Mouse (Mus musculus) neutrophil, adult 5-6 weeks (primary cell): Measurements from ENCODE around the gene Nol4l. TPM values are rescaled to one million over a fixed set of nuclear protein-coding genes. Genes with fewer than 3 reads are reported as not detected.

Experiments used
- ATAC-seq: fragments of 151-379, 151-347 bp; 2 replicates; pipeline ENCODE4 v1.8.0; 2017; ENCODE audit warnings: mild to moderate bottlenecking, moderate TSS enrichment; ENCODE audit not compliant: insufficient number of reproducible peaks, poor library complexity, low FRiP score, severe bottlenecking; ENCODE audit errors: extremely low read depth
- total RNA-seq: library from RNA; stranded (forward); fragments of 200-1000 nt; gene quantifications from 2 replicates; pipeline ENCODE4 v1.2.3, GENCODE M21; 2017

Gene Nol4l
- total RNA-seq, 1 experiment from 2014 or later, result 2.0 TPM

- no peak for ATAC-seq
These were observed 72.3 kb downstream of the Nol4l start for GRCm38 (mm10) chr2:153457467-153457866.

GRCm38 (mm10) chr2:153454841-153455506, 74.8 kb downstream of the Nol4l start:
- no peak for ATAC-seq

DNA sequence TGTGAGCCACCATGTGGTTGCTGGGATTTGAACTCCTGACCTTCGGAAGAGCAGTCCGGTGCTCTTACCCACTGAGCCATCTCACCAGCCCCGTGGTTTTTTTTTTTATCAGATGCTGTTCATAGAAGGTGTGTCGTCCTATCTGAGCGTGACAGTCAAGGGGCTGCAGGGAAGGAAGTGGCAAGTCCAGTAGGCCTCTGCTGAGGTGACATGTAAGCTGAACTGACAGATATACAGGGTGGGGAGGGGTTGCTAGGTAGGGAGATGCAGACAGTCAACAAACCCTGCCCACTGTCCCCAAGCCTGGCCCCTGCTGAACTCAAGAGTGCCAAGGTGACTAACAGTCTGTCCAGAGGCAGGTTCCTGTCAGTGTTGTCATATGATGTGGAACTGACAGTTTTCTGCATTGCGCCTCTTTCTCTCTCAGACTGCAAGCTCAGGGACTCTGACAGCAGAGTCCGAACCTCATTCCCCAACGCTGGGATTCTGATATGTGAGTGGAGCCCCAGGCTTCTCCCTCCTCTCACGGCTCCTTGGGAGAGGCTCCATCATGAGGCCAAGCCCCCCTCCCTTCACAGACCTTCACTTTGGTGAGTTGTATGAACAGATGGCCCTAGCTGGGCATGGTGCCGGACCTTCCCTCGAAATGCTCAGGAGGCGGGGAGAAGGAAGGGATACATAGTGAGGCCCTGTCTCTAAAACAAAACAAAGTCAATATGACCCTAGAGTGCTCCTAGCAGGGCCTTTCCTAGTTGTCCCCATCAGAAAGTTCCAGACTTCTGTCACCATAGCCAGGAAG, 75.6 kb downstream of the Nol4l start:
- no peak for ATAC-seq

- ATAC-seq, result no peak
These were observed 81.3 kb downstream of the Nol4l start for GRCm38 (mm10) chr2:153448519-153448918.

- no peak for ATAC-seq
These were observed 82.1 kb downstream of the Nol4l start for GRCm38 (mm10) chr2:153447719-153448118.

GRCm38 (mm10) chr2:153446476-153446875, 83.3 kb downstream of the Nol4l start:
- no peak for ATAC-seq

DNA sequence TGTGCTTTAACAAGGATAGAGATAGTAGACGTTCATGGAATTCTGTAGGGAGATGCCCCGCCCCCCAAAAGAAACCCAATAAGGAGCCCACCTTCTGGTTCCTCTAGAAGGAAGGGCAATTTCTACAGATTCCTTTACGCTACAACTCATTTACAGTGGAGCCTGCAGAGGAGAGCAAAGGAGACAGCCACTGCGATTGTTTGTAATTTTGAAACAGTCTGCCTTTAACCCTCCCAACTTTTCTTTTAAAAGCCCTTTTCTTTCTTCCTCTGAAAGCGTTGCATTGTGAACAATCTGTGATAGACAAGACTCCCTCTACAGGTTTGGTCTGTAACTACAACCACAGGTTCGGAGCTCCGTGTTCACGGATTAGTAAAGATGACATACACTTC, 83.8 kb downstream of the Nol4l start:
- ATAC-seq, result peak; percentile 50; the same call in 1 of the 2 replicates

DNA sequence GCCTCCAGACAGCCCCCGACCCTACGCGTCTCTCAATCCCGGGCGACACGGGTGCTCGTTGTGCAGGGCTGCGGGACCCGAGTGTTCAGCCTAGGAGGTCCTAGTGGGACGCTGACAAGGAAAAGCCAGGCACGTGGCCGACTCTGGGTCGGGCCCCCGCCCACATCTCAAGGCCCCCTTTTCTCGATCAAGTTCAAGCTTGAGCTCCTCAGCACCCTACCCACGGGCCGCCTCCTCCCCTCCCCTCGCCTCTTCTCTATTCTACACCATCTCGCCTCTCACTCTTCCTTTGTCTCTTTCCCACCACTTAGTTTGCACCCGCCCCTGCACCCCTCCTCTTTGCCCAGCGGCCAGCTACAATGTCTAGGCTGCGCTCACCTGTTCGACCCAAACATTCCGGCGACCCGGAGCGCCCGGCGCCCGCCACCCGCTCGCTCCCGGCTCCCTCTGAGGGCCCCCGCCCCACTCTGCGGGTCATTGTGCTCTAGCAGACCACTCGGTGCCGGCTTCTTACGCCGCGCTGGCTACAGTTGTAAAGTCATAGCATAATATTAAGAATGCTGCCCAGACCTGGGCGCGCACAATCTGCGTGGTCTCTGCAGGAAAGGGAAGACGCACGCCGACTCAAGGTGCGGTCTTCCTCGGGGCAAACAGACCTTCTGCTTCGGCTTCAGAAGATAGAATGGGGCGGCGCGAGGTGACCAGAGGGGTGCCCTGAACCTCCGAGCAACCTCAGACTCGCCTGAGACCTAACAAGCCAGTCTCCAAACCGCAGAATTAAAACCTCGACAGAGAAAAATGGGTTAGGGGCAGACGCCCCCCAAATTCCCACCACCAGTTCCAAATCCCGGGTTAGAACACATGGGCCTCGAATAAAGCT, 84.4 kb downstream of the Nol4l start:
- ATAC-seq, result no peak

GRCm38 (mm10) chr2:153444254-153445136, 85.3 kb downstream of the Nol4l start:
- 0 out of 2 replicates have a peak, but pooled peaks have one; percentile 8 for ATAC-seq

DNA sequence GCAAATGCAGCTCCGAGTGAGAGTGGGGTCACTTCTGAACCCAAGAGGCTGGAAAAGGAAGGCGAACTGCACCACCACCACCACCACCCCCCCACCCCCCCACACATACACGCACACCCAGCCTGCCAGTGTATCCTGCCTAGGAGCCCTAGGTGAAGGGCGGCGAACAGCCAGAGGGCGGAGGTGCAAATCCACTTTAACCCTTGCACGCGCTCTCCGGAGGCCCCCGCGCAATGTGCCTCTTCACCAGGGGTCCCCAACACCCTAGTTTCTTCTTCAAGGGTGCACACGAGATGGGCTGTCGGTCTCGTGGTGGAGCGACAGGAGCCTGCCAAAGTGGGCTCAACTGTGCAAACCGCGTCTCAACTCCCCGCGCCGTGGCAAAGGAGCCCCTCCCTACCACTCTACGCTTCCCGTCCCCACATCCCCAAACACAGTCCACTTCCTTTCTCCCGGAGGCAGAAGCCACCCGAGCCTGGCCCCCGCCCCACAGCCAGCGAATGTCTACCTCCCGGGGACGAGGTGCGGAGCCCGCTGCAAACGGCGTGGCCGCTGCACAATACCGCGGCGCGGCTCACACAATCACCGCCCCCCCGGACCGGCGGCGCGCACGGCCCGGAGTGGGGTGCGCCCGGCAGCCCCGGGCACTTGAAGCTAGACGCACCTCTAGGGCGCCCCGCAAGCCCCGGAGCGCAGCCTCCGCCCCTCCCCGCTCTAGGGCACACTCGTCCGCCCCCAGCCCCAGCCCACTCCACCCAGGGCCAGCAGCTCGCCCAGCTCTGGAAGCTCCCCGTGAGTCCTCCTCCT, 86.1 kb downstream of the Nol4l start:
- ATAC-seq, result no peak

- ATAC-seq, result no peak
These were observed 87.1 kb downstream of the Nol4l start for GRCm38 (mm10) chr2:153442720-153443119.

GRCm38 (mm10) chr2:153441228-153441627, 88.5 kb downstream of the Nol4l start:
- ATAC-seq, result no peak

DNA sequence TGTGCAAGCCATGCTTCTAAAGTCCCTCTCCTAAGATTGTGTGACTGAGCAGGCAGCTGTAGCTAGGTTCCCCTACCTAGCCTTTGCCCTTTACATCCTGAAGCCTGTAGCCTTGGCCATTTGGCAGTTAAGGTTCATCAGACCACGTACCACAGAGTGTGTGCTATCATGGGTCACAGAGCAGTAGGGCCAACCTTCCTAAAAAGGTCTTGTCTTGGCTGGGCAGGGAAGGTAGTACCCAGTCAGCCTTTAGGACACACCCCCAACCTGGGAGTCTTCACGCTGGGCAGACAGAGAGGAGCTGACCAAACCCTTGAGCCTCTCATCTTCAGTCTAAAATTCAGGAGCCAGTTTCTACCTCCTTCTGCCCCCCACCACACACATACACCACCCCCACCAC, 89.0 kb downstream of the Nol4l start:
- no peak for ATAC-seq

DNA sequence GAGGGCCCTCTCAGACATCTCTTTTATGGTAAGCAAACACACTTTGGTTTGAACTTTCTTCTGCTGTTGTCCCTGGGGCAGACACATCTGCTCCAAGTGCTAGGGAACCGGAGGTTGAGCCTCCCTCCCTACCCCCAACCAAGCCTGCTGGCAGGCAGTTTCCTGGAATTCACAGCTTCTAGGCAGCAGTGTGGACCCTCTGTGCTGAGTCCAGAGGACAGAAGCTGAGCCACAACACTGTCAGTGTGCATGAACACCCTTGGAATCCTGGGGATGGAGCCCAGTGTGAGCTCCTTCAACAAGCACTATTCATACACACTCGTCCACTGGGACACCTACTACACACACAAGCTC, 92.5 kb downstream of the Nol4l start:
- ATAC-seq, result no peak

DNA sequence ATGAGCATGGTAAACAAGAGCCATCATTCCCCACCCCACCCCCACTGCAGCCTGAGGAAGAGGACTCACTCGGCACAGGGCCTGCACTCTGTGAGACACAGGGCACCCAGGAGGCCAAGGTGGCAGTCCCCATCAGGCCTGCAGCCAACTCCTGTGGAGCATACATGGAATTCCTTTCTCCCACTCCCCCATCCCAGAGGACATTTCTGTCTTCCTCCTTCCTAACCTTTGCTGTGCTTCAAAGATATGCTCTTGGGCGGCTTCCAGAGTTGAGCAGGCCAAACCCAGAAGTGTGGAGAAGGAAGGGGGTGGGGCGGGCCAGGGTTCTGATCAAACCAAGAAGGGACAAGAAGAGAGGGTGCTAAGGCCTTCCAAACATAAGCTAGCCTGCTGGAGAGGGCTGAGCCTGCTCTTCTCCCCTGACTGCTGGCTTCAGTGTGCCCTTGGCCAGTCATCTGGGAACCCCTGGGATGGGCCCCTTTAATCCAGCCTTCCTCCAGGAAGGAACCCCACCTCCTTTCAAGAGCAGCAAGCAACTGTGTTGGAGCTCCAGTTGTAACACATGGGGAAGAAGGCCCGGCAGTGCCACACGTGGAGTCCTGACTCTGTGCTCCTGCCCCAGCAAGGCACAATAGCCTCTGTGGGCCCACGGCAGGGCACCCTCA, 93.0 kb downstream of the Nol4l start:
- no peak for ATAC-seq

DNA sequence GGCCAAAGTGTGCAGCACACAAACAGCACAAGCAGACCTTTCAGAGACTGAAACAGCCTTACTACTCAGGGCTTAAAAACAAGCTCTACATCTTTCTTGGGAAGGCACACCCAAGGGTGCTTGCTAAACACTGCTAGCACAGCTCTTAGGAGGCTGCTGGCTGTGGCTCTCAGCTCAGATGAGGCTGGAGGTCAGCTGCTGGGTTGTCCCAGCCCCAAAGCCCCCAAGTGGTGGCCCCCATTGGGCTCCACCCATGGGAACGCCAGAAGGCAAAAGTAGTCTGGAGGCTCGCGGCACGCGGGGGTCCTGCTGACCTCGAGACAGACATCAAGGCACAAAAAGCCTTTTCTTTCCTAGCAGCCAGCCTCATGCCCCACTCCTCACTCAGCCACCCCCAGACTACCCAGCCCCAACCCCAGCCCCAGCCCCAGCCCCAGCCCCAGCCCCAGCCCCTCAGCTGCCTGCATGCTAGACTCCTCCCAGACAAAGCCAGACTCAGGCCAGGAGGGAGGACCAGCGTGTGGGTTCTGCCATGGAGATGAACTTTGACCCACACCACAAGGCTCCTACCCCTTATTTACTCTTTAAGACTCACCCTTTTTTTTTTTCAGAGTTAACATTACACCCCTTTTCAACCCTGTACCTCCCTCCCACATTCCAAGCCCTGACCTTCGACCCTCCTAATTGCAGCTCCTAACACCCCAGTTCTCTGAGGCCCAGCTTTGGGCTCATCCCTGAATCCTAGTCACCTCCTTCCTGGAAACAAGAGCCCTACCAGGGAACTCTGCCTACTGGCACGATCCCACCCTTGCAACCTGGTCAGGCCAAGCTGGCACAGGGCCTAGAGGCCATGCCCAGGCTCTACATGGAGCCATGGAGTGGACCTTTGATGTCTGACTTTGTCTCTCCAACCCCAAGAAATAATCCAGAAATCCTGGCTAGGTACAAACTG, 94.6 kb downstream of the Nol4l start:
- ATAC-seq, result no peak
